Mouse (Mus musculus): ENCODE measurements around the gene H2-Q6. TPM values are rescaled to one million over a fixed set of nuclear protein-coding genes. Genes with fewer than 3 reads are reported as not detected.

H2-Q6 gene
- total RNA-seq, 1 experiment from 2014 or later, result 78.6 TPM

Other genes with a start within 250 kb of the H2-Q6 start
- 4.7 and 5.4 TPM in 2 replicates for gene Aif1, start 248.8 kb upstream of the H2-Q6 start, total RNA-seq (2017)
- gene Lst1, start 236.4 kb upstream of the H2-Q6 start, total RNA-seq (2017), result 44.3 and 51.6 TPM in 2 replicates
- gene Ltb, start 230.4 kb upstream of the H2-Q6 start, total RNA-seq (2017), result 1.1 and 1.8 TPM in 2 replicates
- 9.4 and 11.3 TPM in 2 replicates for gene Tnf, start 222.8 kb upstream of the H2-Q6 start, total RNA-seq (2017)
- gene Lta, start 219.5 kb upstream of the H2-Q6 start, total RNA-seq (2017), result not detected in 2 replicates
- not detected in 2 replicates for gene Gm16181, start 204.0 kb upstream of the H2-Q6 start, total RNA-seq (2017)
- gene Atp6v1g2, start 191.2 kb upstream of the H2-Q6 start, total RNA-seq (2017), result 1.6 and 1.8 TPM in 2 replicates
- 5.2 and 7.0 TPM in 2 replicates for gene Nfkbil1, start 189.1 kb upstream of the H2-Q6 start, total RNA-seq (2017)
- 199 and 218 TPM in 2 replicates for gene Ddx39b, start 183.1 kb upstream of the H2-Q6 start, total RNA-seq (2017)
- 427 and 466 TPM in 2 replicates for gene H2-D1, start 162.1 kb upstream of the H2-Q6 start, total RNA-seq (2017)
- 0.05 TPM in 1 of 2 replicates, not detected in the other for gene H2-Q1, start 104.4 kb upstream of the H2-Q6 start, total RNA-seq (2017)
- not detected in 2 replicates for gene H2-Q2, start 82.6 kb upstream of the H2-Q6 start, total RNA-seq (2017)
- gene H2-Q4, start 45.2 kb upstream of the H2-Q6 start, total RNA-seq (2017), result 53.3 and 55.3 TPM in 2 replicates
- 68.1 and 79.8 TPM in 2 replicates for gene H2-Q7, start 14.3 kb downstream of the H2-Q6 start, total RNA-seq (2017)
- 0.37 TPM in 1 of 2 replicates, not detected in the other for gene H2-Q10, start 45.2 kb downstream of the H2-Q6 start, total RNA-seq (2017)
- gene Pou5f1, start 81.2 kb downstream of the H2-Q6 start, total RNA-seq (2017), result not detected in 2 replicates
- 10.5 and 10.9 TPM in 2 replicates for gene Tcf19, start 92.0 kb downstream of the H2-Q6 start, total RNA-seq (2017)
- 9.5 and 11.2 TPM in 2 replicates for gene Cchcr1, start 92.2 kb downstream of the H2-Q6 start, total RNA-seq (2017)
- not detected in 2 replicates for gene Psors1c2, start 108.4 kb downstream of the H2-Q6 start, total RNA-seq (2017)
- not detected in 2 replicates for gene Cdsn, start 127.3 kb downstream of the H2-Q6 start, total RNA-seq (2017)
- gene 2300002M23Rik, start 142.6 kb downstream of the H2-Q6 start, total RNA-seq (2017), result not detected in 2 replicates
- gene Sfta2, start 176.7 kb downstream of the H2-Q6 start, total RNA-seq (2017), result not detected in 2 replicates
- gene Gm9573, start 201.8 kb downstream of the H2-Q6 start, total RNA-seq (2017), result not detected in 2 replicates
- gene Mucl3, start 218.8 kb downstream of the H2-Q6 start, total RNA-seq (2017), result not detected in 2 replicates
- 13.2 and 44.4 TPM in 2 replicates for gene Vars2, start 242.7 kb downstream of the H2-Q6 start, total RNA-seq (2017)
- 16.5 and 23.3 TPM in 2 replicates for gene Gtf2h4, start 248.9 kb downstream of the H2-Q6 start, total RNA-seq (2017)